Mouse (Mus musculus): Measurements from ENCODE around the gene Rnf144a.

- TF ChIP-seq CTCF (IDR thresholded peaks at IDR 0.05; ENCODE audit: control insufficient read depth, insufficient read depth, insufficient replicate concordance, low read depth, low read length): no peak
- no peak for TF ChIP-seq POLR2A (IDR thresholded peaks at IDR 0.05; ENCODE audit: control insufficient read depth, low read depth, low read length)
These were observed 28.1 kb downstream of the Rnf144a start for GRCm38 (mm10) chr12:26386947-26387346.

Measured in testis, adult 2 months (tissue).